ENCODE assay signal across 10 mouse cellular contexts in the genomic region with DNA sequence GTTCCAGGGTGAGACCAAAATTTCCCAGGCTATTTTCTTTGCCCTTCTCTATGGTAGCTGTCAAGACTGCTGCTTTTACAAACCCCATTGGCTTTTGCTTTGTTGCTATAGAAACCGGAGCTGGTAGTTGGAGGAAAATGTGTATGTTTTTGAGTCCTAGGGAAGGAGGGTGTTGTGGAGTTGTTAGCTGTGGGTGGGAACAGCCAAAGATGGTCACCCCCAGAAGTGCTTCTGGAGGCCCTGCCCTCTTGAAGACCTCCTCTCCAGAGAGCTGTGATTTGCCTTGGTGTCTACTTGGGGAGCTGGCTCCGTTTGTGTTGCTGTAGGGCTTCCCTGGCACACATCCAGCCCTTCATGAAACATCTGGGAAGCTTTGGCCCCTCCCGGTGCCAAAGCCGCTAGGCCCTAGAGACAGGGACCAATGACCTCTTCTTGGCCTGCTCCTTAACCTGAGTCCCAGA.
DNase-seq lines count a peak whose midpoint lies in the region; ATAC-seq lines count a peak whose summit lies in the region.
"Had no signal": no experiment of that assay in that cellular context is flagged by ENCODE, and none has a peak within 500 bp of the region (broad histone marks: within the 10 kb centered on the region; RNA-seq: fewer than 3 reads in every experiment).

No protein-coding gene starts in this region.

- DNase-seq in neural tube, embryonic 10.5 days (ENCODE audit: extremely low spot score, low spot score), result no peak
- DNase-seq in heart, postnatal 10 days, result peak; percentile 72 to 78
- no peak for DNase-seq in layer of hippocampus, postnatal 36 days
- DNase-seq: kidney, adult 8-10 months had no signal

- H3K27me3 ChIP-seq in forebrain, embryonic 15.5 days, result no peaks in the 10 kb centered on the region
- no peaks in the 10 kb centered on the region for H3K27me3 ChIP-seq in forebrain, embryonic 13.5 days
- H3K27me3 ChIP-seq in neural tube, embryonic 13.5 days, result no peaks in the 10 kb centered on the region
- H3K27me3 ChIP-seq in neural tube, embryonic 15.5 days (replicated peaks), result no peaks in the 10 kb centered on the region

- peak overlapping the region; percentile 48; the same call in 1 of the 2 replicates for H3K27ac ChIP-seq in forebrain, embryonic 15.5 days (replicated peaks)
- H3K27ac ChIP-seq in forebrain, embryonic 13.5 days, result no peak overlapping the region
- H3K27ac ChIP-seq in neural tube, embryonic 13.5 days (replicated peaks), result peak overlapping the region; percentile 56
- peak overlapping the region; percentile 4; the same call in 1 of the 2 replicates for H3K27ac ChIP-seq in neural tube, embryonic 15.5 days (replicated peaks)

- intact Hi-C loops in heart, postnatal 10 days (cut with DNase I), result no loop called here

- no peak overlapping the region for H3K4me2 ChIP-seq in forebrain, embryonic 15.5 days (replicated peaks)
- H3K4me2 ChIP-seq in forebrain, embryonic 13.5 days, result no peak overlapping the region
- no peak overlapping the region for H3K4me2 ChIP-seq in neural tube, embryonic 13.5 days
- no peak overlapping the region for H3K4me2 ChIP-seq in neural tube, embryonic 15.5 days

- no peaks in the 10 kb centered on the region for H3K36me3 ChIP-seq in forebrain, embryonic 15.5 days
- no peaks in the 10 kb centered on the region for H3K36me3 ChIP-seq in forebrain, embryonic 13.5 days (ENCODE audit: poor library complexity, severe bottlenecking)
- no peaks in the 10 kb centered on the region for H3K36me3 ChIP-seq in neural tube, embryonic 13.5 days
- H3K36me3 ChIP-seq in neural tube, embryonic 15.5 days, result no peaks in the 10 kb centered on the region

- ATAC-seq in forebrain, embryonic 15.5 days (replicated peaks), result no peak; the same call in 1 of the 2 replicates
- ATAC-seq in forebrain, embryonic 13.5 days, result no peak
- ATAC-seq in neural tube, embryonic 13.5 days (ENCODE audit: low read depth), result no peak
- ATAC-seq in neural tube, embryonic 15.5 days (ENCODE audit: low FRiP score), result 0 out of 2 replicates have a peak, but pooled peaks have one; percentile 26
- ATAC-seq in erythroblast, adult 5-6 weeks (replicated peaks; ENCODE audit: low FRiP score, poor library complexity, severe bottlenecking), result no peak

- WGBS in forebrain, embryonic 15.5 days, result 59% methylated on average over 4 of the region's 4 CpGs
- WGBS in forebrain, embryonic 13.5 days, result 71% methylated on average over 4 of the region's 4 CpGs
- 55% methylated on average over 4 of the region's 4 CpGs for WGBS in neural tube, embryonic 13.5 days
- WGBS in neural tube, embryonic 15.5 days, result 43% methylated on average over 4 of the region's 4 CpGs

- H3K9ac ChIP-seq in forebrain, embryonic 15.5 days (replicated peaks), result no peak overlapping the region
- H3K9ac ChIP-seq in forebrain, embryonic 13.5 days, result no peak overlapping the region
- no peak overlapping the region for H3K9ac ChIP-seq in neural tube, embryonic 13.5 days
- H3K9ac ChIP-seq in neural tube, embryonic 15.5 days (replicated peaks), result no peak overlapping the region

- H3K4me1 ChIP-seq in forebrain, embryonic 15.5 days, result peaks cover 27% of the 10 kb centered on the region
- H3K4me1 ChIP-seq in forebrain, embryonic 13.5 days, result peaks cover 14% of the 10 kb centered on the region
- peaks cover 32% of the 10 kb centered on the region for H3K4me1 ChIP-seq in neural tube, embryonic 13.5 days (replicated peaks)
- peaks cover 33% of the 10 kb centered on the region for H3K4me1 ChIP-seq in neural tube, embryonic 15.5 days

- H3K9me3 ChIP-seq in forebrain, embryonic 15.5 days, result no peaks in the 10 kb centered on the region
- no peaks in the 10 kb centered on the region for H3K9me3 ChIP-seq in forebrain, embryonic 13.5 days (replicated peaks)
- H3K9me3 ChIP-seq in neural tube, embryonic 13.5 days, result no peaks in the 10 kb centered on the region
- H3K9me3 ChIP-seq in neural tube, embryonic 15.5 days (replicated peaks), result no peaks in the 10 kb centered on the region

- H3K4me3 ChIP-seq in forebrain, embryonic 15.5 days, result no peak overlapping the region
- H3K4me3 ChIP-seq in forebrain, embryonic 13.5 days, result no peak overlapping the region
- H3K4me3 ChIP-seq in neural tube, embryonic 13.5 days, result no peak overlapping the region
- no peak overlapping the region for H3K4me3 ChIP-seq in neural tube, embryonic 15.5 days (replicated peaks)
- H3K4me3 ChIP-seq: myocyte had no signal

Comparison
In these comparisons a context has a peak if more than half of its experiments do, and no peak if none do; other contexts are left out.
1. DNase-seq: peak in heart, postnatal 10 days (2 of 2); none in neural tube, embryonic 10.5 days (single experiment) and layer of hippocampus, postnatal 36 days (0 of 2).